Comparison of ENCODE assay signal across 19 mouse cellular contexts in the genomic region with DNA sequence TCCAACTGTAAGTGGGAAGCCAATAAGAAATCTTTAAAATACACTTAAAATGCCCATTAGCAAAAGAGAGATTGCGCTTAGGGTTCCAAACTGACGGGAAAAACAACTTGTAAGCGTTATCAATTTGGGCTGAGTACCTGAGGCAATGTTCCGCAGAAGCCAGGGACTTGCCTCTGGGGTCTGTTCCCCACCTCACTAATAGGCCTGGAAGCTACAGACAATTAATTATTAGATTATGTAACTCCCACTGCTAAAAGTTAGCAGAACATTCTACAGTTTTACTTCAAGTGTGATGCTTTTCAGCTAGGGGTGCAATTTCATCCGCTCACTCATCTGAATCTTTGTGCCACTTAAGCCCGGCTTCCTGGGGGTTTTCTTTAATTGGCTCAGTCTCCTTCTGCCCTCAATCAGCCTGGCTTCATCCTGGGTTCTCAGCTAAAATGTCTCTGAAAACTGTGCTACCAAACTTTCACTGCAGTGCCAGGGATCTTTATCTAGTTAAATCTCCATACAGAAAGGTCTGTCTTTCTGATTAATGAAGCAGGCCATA.
"Had no signal": no experiment of that assay in that cellular context is flagged by ENCODE, and none has a peak within 500 bp of the region (broad histone marks: within the 10 kb centered on the region; RNA-seq: fewer than 3 reads in every experiment).

No protein-coding gene starts in this region.

- H3K27me3 ChIP-seq: kidney, embryonic 15.5 days; limb, embryonic 12.5 days; limb, embryonic 15.5 days; midbrain, embryonic 12.5 days; midbrain, embryonic 15.5 days had no signal

- H3K4me1 ChIP-seq: limb, embryonic 12.5 days; limb, embryonic 15.5 days; midbrain, embryonic 12.5 days; midbrain, embryonic 15.5 days had no signal

- DNase-seq: kidney, adult 2 months; kidney, postnatal 14 days; kidney, postnatal 4 days; left cerebral cortex, postnatal 4 days; liver, postnatal 0 days; lung, embryonic 14.5 days; retina, postnatal 1 day; thymus, adult 18-20 months; thymus, postnatal 36 days had no signal

- H3K36me3 ChIP-seq: kidney, embryonic 15.5 days; limb, embryonic 12.5 days; limb, embryonic 15.5 days; midbrain, embryonic 12.5 days; midbrain, embryonic 15.5 days had no signal

- H3K9ac ChIP-seq: kidney, embryonic 15.5 days; limb, embryonic 12.5 days; limb, embryonic 15.5 days; liver, embryonic 14.5 days; liver, postnatal 0 days; lung, embryonic 14.5 days; midbrain, embryonic 12.5 days; midbrain, embryonic 15.5 days had no signal

- H3K9me3 ChIP-seq: kidney, embryonic 15.5 days; limb, embryonic 12.5 days; limb, embryonic 15.5 days; midbrain, embryonic 12.5 days; midbrain, embryonic 15.5 days had no signal

- H3K27ac ChIP-seq: kidney, embryonic 15.5 days; limb, embryonic 12.5 days; limb, embryonic 15.5 days; liver, embryonic 14.5 days; macrophage; midbrain, embryonic 12.5 days; midbrain, embryonic 15.5 days had no signal

- ATAC-seq: liver, postnatal 0 days; lung, postnatal 0 days; midbrain, embryonic 15.5 days had no signal

- H3K4me3 ChIP-seq: kidney, embryonic 15.5 days; limb, embryonic 12.5 days; limb, embryonic 15.5 days; midbrain, embryonic 12.5 days; midbrain, embryonic 15.5 days; myocyte had no signal

- H3K4me2 ChIP-seq: kidney, embryonic 15.5 days; limb, embryonic 12.5 days; limb, embryonic 15.5 days; liver, embryonic 11.5 days; lung, embryonic 14.5 days; midbrain, embryonic 12.5 days; midbrain, embryonic 15.5 days had no signal
